Mouse (Mus musculus): ENCODE measurements around the gene Nr2f1. TPM values are rescaled to one million over a fixed set of nuclear protein-coding genes. Genes with fewer than 3 reads are reported as not detected.
A peak's percentile ranks its signal among the peaks of the same experiment; 100 is the strongest.
"Not testable (repeated sequence)": the region's sequence is repeated elsewhere in the genome, so short reads cannot be mapped to it uniquely, and the experiment has no call there.

Gene Nr2f1
- polyA plus RNA-seq (2014; fragmentation: Nextera tagmentation; extraction: Ambion mirVana), result 6.1 and 6.5 TPM in 2 replicates

DNA sequence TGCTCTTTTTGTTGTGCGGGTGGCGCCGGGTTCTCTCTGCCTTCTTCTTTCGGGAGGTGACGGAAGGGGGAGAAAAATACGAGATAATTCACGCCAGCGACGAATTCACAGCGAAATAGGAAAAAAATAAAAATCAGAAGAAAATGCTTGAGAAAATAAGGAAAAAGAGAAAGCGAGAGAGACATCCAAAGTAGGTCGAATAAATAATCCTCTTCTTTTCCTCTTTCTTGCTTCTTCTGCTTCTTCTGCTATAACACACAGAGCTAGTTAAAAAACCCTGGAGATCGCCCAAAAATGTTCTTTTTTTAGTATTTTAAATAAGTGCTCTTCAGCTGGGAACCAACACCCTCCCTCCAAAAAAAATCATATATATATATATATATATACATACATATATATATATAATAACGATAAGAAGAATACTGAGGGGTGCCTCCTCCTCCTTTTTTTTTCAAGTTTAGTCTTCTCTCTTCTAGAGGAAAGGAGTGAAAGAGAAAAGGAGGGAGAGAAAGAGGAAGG is at the start of gene Nr2f1:
Gene Nr2f1 (minus strand): TSS at position 116 of the 519 bp plus-strand sequence.
- Histone ChIP-seq H3K27me3 (replicated peaks; ENCODE audit: control insufficient read depth, insufficient read depth, low read length) (peaks cover 89% of the 10 kb centered on the region), H3K9me3 (ENCODE audit: control insufficient read depth, low read length) (no peaks in the 10 kb centered on the region), H3K27ac (ENCODE audit: low read depth, low read length) (peak within 1 kb of the TSS; percentile 94), H3K4me2 (peak within 1 kb of the TSS; percentile 78), H3K9ac (ENCODE audit: low read depth, low read length) (peak within 1 kb of the TSS; percentile 56), H3K4me3 (ENCODE audit: low read depth, low read length) (peak within 1 kb of the TSS; percentile 71), H3K4me1 (replicated peaks; ENCODE audit: control insufficient read depth, insufficient read depth, low read length) (no peaks in the 10 kb centered on the region; the same call in 1 of the 2 replicates), H3K36me3 (ENCODE audit: control insufficient read depth, insufficient read depth, low read length) (no peaks in the 10 kb centered on the region)
- DNase-seq (ENCODE audit: low spot score) (no peak), ATAC-seq (replicated peaks; ENCODE audit: low FRiP score) (no peak)
- WGBS, result under 1% methylated on average over 14 of the region's 14 CpGs

DNA sequence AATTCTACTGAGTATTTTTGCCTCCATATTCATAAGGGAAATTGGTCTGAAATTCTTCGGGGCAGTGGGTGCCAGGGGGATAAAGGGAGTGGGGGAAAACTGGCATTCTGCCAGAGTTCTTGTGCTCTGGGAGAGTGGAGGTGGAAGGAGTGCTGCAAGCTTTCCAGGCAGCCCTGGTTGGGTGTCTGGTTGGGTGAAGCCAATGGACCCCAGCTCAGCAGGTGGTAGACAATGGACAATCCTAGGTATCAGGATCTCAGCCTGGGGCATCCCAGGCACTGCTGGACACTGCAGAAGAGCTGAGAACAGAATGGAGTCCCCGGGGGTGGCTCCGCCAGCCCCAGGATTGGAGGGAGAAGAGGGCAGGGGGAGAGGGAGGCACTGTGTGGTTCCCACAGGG is 22.1 kb upstream of the Nr2f1 start:
- Histone ChIP-seq H3K4me1 (replicated peaks; ENCODE audit: control insufficient read depth, insufficient read depth, low read length) (no peaks in the 10 kb centered on the region), H3K27ac (ENCODE audit: low read depth, low read length) (no peak overlapping the region), H3K36me3 (ENCODE audit: control insufficient read depth, insufficient read depth, low read length) (no peaks in the 10 kb centered on the region), H3K4me3 (ENCODE audit: low read depth, low read length) (no peak overlapping the region), H3K9me3 (ENCODE audit: control insufficient read depth, low read length) (no peaks in the 10 kb centered on the region), H3K4me2 (no peak overlapping the region), H3K9ac (ENCODE audit: low read depth, low read length) (no peak overlapping the region), H3K27me3 (replicated peaks; ENCODE audit: control insufficient read depth, insufficient read depth, low read length) (no peaks in the 10 kb centered on the region)
- ATAC-seq (replicated peaks; ENCODE audit: low FRiP score) (no peak), DNase-seq (ENCODE audit: low spot score) (no peak)
- WGBS, result 79% methylated on average over 3 of the region's 3 CpGs

DNA sequence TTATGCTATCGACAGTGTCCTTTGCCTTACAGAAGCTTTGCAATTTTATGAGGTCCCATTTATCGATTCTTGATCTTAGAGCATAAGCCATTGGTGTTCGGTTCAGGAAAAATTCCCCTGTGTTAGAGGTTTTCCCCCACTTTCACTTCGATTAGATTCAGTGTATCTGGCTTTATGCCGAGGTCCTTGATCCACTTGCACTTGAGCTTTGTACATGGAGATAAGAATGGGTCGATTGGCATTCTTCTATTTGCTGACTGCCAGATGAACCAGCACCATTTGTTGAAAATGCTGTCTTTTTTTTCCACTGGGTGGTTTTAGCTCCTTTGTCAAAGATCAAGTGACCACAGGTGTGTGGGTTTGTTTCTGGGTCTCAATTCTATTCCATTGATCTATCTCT is 20.7 kb upstream of the Nr2f1 start:
- ATAC-seq (replicated peaks; ENCODE audit: low FRiP score); H3K27ac ChIP-seq (ENCODE audit: low read depth, low read length); H3K9ac ChIP-seq (ENCODE audit: low read depth, low read length); DNase-seq (ENCODE audit: low spot score); H3K4me2 ChIP-seq; H3K36me3 ChIP-seq (ENCODE audit: control insufficient read depth, insufficient read depth, low read length); H3K9me3 ChIP-seq (ENCODE audit: control insufficient read depth, low read length); H3K27me3 ChIP-seq (replicated peaks; ENCODE audit: control insufficient read depth, insufficient read depth, low read length); H3K4me3 ChIP-seq (ENCODE audit: low read depth, low read length); H3K4me1 ChIP-seq (replicated peaks; ENCODE audit: control insufficient read depth, insufficient read depth, low read length): not testable (repeated sequence)
- 80% methylated on average over 6 of the region's 6 CpGs for WGBS

DNA sequence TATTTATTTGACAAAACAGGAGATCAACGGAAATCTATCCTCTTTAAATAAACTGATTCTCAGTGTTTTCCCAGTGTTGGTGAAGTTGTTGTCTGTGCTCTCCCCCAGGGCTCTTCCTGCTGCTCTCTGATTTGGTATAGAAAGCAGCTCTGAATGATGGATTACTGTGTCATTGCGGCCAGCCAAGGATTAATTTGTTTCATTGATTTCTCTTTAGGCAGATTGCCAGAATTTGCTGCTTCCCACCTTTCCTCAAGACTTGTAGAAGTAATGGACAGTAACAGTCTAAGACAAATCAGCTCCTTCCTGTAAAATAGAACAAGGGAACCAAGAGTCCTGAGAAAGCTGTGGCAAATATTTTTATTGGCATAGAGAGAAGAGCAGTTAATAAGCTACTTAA is 15.7 kb upstream of the Nr2f1 start:
- DNase-seq (ENCODE audit: low spot score) (no peak), ATAC-seq (replicated peaks; ENCODE audit: low FRiP score) (no peak)
- Histone ChIP-seq H3K4me2 (no peak overlapping the region), H3K9ac (ENCODE audit: low read depth, low read length) (no peak overlapping the region), H3K9me3 (ENCODE audit: control insufficient read depth, low read length) (no peaks in the 10 kb centered on the region), H3K36me3 (ENCODE audit: control insufficient read depth, insufficient read depth, low read length) (no peaks in the 10 kb centered on the region), H3K4me3 (ENCODE audit: low read depth, low read length) (no peak overlapping the region), H3K4me1 (replicated peaks; ENCODE audit: control insufficient read depth, insufficient read depth, low read length) (no peaks in the 10 kb centered on the region), H3K27ac (ENCODE audit: low read depth, low read length) (no peak overlapping the region), H3K27me3 (replicated peaks; ENCODE audit: control insufficient read depth, insufficient read depth, low read length) (peaks cover 35% of the 10 kb centered on the region)
- WGBS, result 46% methylated on average over 2 of the region's 2 CpGs

DNA sequence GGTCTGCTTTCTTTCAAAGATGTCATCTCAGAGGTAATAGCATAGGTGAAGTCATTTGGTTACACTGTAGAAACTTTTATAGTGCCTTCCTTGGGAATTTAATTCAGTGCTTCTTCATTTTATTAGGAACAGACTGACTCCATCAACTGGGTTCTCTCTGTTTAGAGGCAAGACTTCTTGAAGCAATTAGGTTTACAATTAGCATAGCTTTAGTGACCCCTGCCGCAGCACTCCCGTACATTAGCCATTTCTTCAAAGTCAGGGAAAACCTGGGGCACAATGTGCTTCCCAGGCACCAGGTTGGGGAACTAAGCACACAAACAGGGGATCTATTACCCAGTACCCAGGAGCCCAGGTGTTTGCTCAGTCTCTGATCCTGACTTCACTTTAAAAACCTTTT is 13.6 kb upstream of the Nr2f1 start:
- Histone ChIP-seq H3K27me3 (replicated peaks; ENCODE audit: control insufficient read depth, insufficient read depth, low read length) (peaks cover 56% of the 10 kb centered on the region), H3K27ac (ENCODE audit: low read depth, low read length) (no peak overlapping the region), H3K4me2 (no peak overlapping the region), H3K36me3 (ENCODE audit: control insufficient read depth, insufficient read depth, low read length) (no peaks in the 10 kb centered on the region), H3K4me3 (ENCODE audit: low read depth, low read length) (no peak overlapping the region), H3K9me3 (ENCODE audit: control insufficient read depth, low read length) (no peaks in the 10 kb centered on the region), H3K4me1 (replicated peaks; ENCODE audit: control insufficient read depth, insufficient read depth, low read length) (no peaks in the 10 kb centered on the region), H3K9ac (ENCODE audit: low read depth, low read length) (no peak overlapping the region)
- ATAC-seq (replicated peaks; ENCODE audit: low FRiP score), result no peak
- 34% methylated on average over 2 of the region's 2 CpGs for WGBS
- no peak for DNase-seq (ENCODE audit: low spot score)

DNA sequence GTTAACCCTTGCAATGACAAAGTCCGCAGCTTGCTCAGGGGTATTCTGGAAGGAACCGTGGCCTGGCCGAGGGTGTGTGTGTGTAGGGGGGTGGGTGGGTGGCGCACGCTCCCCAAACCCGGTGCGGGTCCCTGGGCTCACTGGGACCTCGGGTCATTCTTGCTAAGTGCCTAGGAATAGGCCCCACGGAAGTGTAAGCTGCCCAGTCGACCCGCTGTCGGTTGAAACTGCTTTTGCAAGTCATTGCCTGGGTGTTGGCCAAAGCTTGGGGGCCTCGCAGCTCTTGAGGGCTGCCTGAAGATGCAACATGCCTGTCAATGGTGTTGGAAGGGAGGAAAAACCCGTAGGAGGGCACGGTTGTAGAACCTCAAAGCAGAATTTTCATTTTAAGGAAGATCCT is 12.6 kb upstream of the Nr2f1 start:
- Histone ChIP-seq H3K4me2 (no peak overlapping the region), H3K27me3 (replicated peaks; ENCODE audit: control insufficient read depth, insufficient read depth, low read length) (peaks cover 65% of the 10 kb centered on the region), H3K9ac (ENCODE audit: low read depth, low read length) (no peak overlapping the region), H3K27ac (ENCODE audit: low read depth, low read length) (no peak overlapping the region), H3K4me1 (replicated peaks; ENCODE audit: control insufficient read depth, insufficient read depth, low read length) (no peaks in the 10 kb centered on the region), H3K9me3 (ENCODE audit: control insufficient read depth, low read length) (no peaks in the 10 kb centered on the region), H3K36me3 (ENCODE audit: control insufficient read depth, insufficient read depth, low read length) (no peaks in the 10 kb centered on the region), H3K4me3 (ENCODE audit: low read depth, low read length) (no peak overlapping the region)
- no peak for DNase-seq (ENCODE audit: low spot score)
- no peak for ATAC-seq (replicated peaks; ENCODE audit: low FRiP score)
- WGBS, result 24% methylated on average over 15 of the region's 15 CpGs

DNA sequence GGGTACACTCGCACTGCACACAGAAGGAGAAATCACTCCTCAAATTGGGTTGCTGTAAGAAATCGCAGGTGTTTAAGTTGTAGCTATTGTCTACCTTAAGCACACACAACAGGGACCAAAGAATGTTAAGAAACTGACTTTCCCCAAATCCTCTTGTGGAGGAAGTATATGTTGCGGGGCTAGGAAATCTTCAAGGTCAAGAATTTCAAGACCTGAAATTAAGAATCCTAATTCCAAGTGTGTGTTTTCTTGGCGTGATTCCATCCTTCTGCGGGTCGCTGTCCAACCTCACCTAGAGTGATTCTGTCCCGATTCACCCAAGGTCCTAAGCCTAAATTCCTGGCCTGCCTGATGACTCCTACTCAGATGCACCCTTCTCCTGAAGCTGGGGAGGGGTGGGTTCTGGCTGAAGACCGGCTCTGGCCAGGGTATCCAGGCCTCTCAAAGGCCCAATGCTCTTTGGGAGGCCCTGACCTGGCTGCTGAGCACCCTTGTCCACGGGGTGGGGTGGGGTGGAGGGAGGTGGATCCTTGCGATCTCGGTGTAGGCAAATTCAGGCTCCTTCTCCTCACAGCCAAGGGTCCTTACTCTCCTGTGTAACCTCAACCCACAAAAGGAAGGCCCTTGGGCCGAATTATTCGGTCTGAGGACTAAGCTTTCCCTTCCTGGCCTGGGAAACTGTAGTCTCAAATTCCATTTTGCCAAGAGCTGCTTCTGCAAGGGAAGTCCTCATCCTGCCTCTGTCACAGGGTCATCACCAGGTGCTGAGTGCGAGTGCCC is 11.9 kb upstream of the Nr2f1 start:
- DNase-seq (ENCODE audit: low spot score), result no peak

DNA sequence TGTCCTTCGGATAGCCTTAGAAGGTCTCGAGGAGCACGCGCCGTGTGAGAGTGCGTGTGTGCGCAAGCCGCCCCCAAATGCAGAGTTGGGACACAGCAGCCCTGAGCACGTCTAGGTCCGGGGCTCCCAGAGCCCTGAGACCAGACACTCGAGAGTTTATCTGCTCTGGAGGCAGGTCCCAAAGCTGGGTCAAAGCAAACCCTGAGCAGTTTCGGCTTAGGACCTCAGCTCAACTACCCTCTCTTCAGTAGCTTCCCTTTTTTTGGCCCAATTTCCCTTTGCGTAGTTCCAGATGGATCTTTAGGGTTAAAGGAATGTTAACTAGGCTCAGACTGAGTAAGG is 11.2 kb upstream of the Nr2f1 start:
- Histone ChIP-seq H3K9me3 (ENCODE audit: control insufficient read depth, low read length) (no peaks in the 10 kb centered on the region), H3K9ac (ENCODE audit: low read depth, low read length) (no peak overlapping the region), H3K36me3 (ENCODE audit: control insufficient read depth, insufficient read depth, low read length) (no peaks in the 10 kb centered on the region), H3K4me2 (peak overlapping the region; percentile 59), H3K4me3 (ENCODE audit: low read depth, low read length) (peak overlapping the region; percentile 33; the same call in 1 of the 2 replicates), H3K27ac (ENCODE audit: low read depth, low read length) (no peak overlapping the region), H3K27me3 (replicated peaks; ENCODE audit: control insufficient read depth, insufficient read depth, low read length) (peaks cover 73% of the 10 kb centered on the region), H3K4me1 (replicated peaks; ENCODE audit: control insufficient read depth, insufficient read depth, low read length) (no peaks in the 10 kb centered on the region)
- WGBS, result 8% methylated on average over 13 of the region's 13 CpGs
- ATAC-seq (replicated peaks; ENCODE audit: low FRiP score) (no peak; the same call in 1 of the 2 replicates), DNase-seq (ENCODE audit: low spot score) (no peak)

More for the DNA sequence above, 11.9 kb upstream of the Nr2f1 start:
- Histone ChIP-seq H3K27ac (ENCODE audit: low read depth, low read length) (no peak overlapping the region), H3K4me1 (replicated peaks; ENCODE audit: control insufficient read depth, insufficient read depth, low read length) (no peaks in the 10 kb centered on the region), H3K4me2 (no peak overlapping the region), H3K4me3 (ENCODE audit: low read depth, low read length) (no peak overlapping the region), H3K9ac (ENCODE audit: low read depth, low read length) (no peak overlapping the region), H3K9me3 (ENCODE audit: control insufficient read depth, low read length) (no peaks in the 10 kb centered on the region), H3K36me3 (ENCODE audit: control insufficient read depth, insufficient read depth, low read length) (no peaks in the 10 kb centered on the region), H3K27me3 (replicated peaks; ENCODE audit: control insufficient read depth, insufficient read depth, low read length) (peaks cover 69% of the 10 kb centered on the region)
- WGBS, result 18% methylated on average over 14 of the region's 14 CpGs
- ATAC-seq (replicated peaks; ENCODE audit: low FRiP score), result no peak

Measured in liver, embryonic 11.5 days (tissue).